Mouse (Mus musculus): ENCODE results near the gene Reep6.

Reep6 gene

GRCm38 (mm10) chr10:80301256-80302081, 28.3 kb upstream of the Reep6 start:
- DNase-seq: no peak

GRCm38 (mm10) chr10:80302082-80302355, 27.7 kb upstream of the Reep6 start:
- no peak for DNase-seq

- peak; percentile 81 for DNase-seq
Measured at GRCm38 (mm10) chr10:80302471-80302881, 27.3 kb upstream of the Reep6 start.

- no peak for DNase-seq
Measured at GRCm38 (mm10) chr10:80304458-80304857, 25.3 kb upstream of the Reep6 start.

- DNase-seq: no peak
Measured at GRCm38 (mm10) chr10:80304862-80305261, 24.9 kb upstream of the Reep6 start.

- DNase-seq: no peak
Measured at GRCm38 (mm10) chr10:80311560-80311959, 18.2 kb upstream of the Reep6 start.

- no peak for DNase-seq
Measured at GRCm38 (mm10) chr10:80312586-80313504, 16.9 kb upstream of the Reep6 start.

- no peak for DNase-seq
Measured at GRCm38 (mm10) chr10:80313627-80314201, 16.0 kb upstream of the Reep6 start.

GRCm38 (mm10) chr10:80314494-80315001, 15.2 kb upstream of the Reep6 start:
- DNase-seq: no peak

GRCm38 (mm10) chr10:80315315-80315714, 14.4 kb upstream of the Reep6 start:
- no peak for DNase-seq

GRCm38 (mm10) chr10:80316359-80316781, 13.4 kb upstream of the Reep6 start:
- DNase-seq: no peak

GRCm38 (mm10) chr10:80317011-80317410, 12.7 kb upstream of the Reep6 start:
- DNase-seq: no peak

GRCm38 (mm10) chr10:80320340-80320760, 9.4 kb upstream of the Reep6 start, which contains the start of gene 2310011J03Rik:
TSS of gene 2310011J03Rik (minus strand) at chr10:80320537.
- DNase-seq: peak; percentile 93

GRCm38 (mm10) chr10:80321014-80321669, 8.6 kb upstream of the Reep6 start:
- DNase-seq: no peak

GRCm38 (mm10) chr10:80321670-80322581, 7.8 kb upstream of the Reep6 start:
- no peak for DNase-seq

- DNase-seq: no peak
Measured at GRCm38 (mm10) chr10:80322811-80323211, 6.9 kb upstream of the Reep6 start.

GRCm38 (mm10) chr10:80323261-80324119, 6.3 kb upstream of the Reep6 start:
- DNase-seq: no peak

GRCm38 (mm10) chr10:80324120-80325037, 5.4 kb upstream of the Reep6 start:
- no peak for DNase-seq

- DNase-seq: no peak
Measured at GRCm38 (mm10) chr10:80325045-80325444, 4.7 kb upstream of the Reep6 start.

Data from layer of hippocampus, adult 9-11 months (tissue).